Mouse (Mus musculus): ENCODE data around the gene Pard3. TPM values are rescaled to one million over a fixed set of nuclear protein-coding genes. Genes with fewer than 3 reads are reported as not detected.
A peak's percentile ranks its signal among the peaks of the same experiment; 100 is the strongest.

Pard3 gene
- polyA plus RNA-seq, 2 experiments: 4.5 TPM

GRCm38 (mm10) chr8:127583429-127583828 lies 519.7 kb downstream of the Pard3 start:
- DNase-seq (ENCODE audit: low read depth in 3 of 3, low spot score in 3 of 3) (no peak), ATAC-seq (ENCODE audit: insufficient read depth) (no peak)
- Histone ChIP-seq H3K4me3 (ENCODE audit: insufficient read depth in 1 of 2, low read depth in 2 of 2, low read length in 2 of 2) (no peak overlapping the region), H3K4me2 (ENCODE audit: low read depth) (no peak overlapping the region), H3K9ac (replicated peaks) (no peak overlapping the region), H3K4me1 (replicated peaks; ENCODE audit: control insufficient read depth in 2 of 2, insufficient read depth in 2 of 2, low read length in 1 of 2) (no peaks in the 10 kb centered on the region), H3K36me3 (replicated peaks; ENCODE audit: control insufficient read depth, insufficient read depth, low read depth) (no peaks in the 10 kb centered on the region), H3K27ac (no peak overlapping the region), H3K27me3 (ENCODE audit: control insufficient read depth, insufficient read depth, low read length) (no peaks in the 10 kb centered on the region), H3K9me3 (ENCODE audit: control insufficient read depth, low read length) (no peaks in the 10 kb centered on the region)
- TF ChIP-seq EP300 (IDR thresholded peaks at IDR 0.05; ENCODE audit: low read depth) (no peak), CTCF (IDR thresholded peaks at IDR 0.05; ENCODE audit: low read depth) (no peak)
- WGBS (ENCODE audit: insufficient replicate concordance): 51% methylated on average over 2 of the region's 2 CpGs

GRCm38 (mm10) chr8:127585618-127586017 lies 521.9 kb downstream of the Pard3 start:
- no peak for TF ChIP-seq CTCF (IDR thresholded peaks at IDR 0.05; ENCODE audit: low read depth)
- DNase-seq (ENCODE audit: low read depth in 3 of 3, low spot score in 3 of 3) (no peak), ATAC-seq (ENCODE audit: insufficient read depth) (no peak)
- no peaks in the 10 kb centered on the region for H3K36me3 ChIP-seq (replicated peaks; ENCODE audit: control insufficient read depth, insufficient read depth, low read depth)
- H3K9ac ChIP-seq (replicated peaks): no peak overlapping the region
- H3K27me3 ChIP-seq (ENCODE audit: control insufficient read depth, insufficient read depth, low read length): no peaks in the 10 kb centered on the region
- H3K4me1 ChIP-seq (replicated peaks; ENCODE audit: control insufficient read depth in 2 of 2, insufficient read depth in 2 of 2, low read length in 1 of 2): no peaks in the 10 kb centered on the region
- no peak overlapping the region for H3K4me3 ChIP-seq (ENCODE audit: insufficient read depth in 1 of 2, low read depth in 2 of 2, low read length in 2 of 2)
- no peak overlapping the region for H3K4me2 ChIP-seq (ENCODE audit: low read depth)
- no peak overlapping the region for H3K27ac ChIP-seq
- 72% methylated on average over 8 of the region's 8 CpGs for WGBS (ENCODE audit: insufficient replicate concordance)
- no peaks in the 10 kb centered on the region for H3K9me3 ChIP-seq (ENCODE audit: control insufficient read depth, low read length)

GRCm38 (mm10) chr8:127586681-127587080 lies 523.0 kb downstream of the Pard3 start:
- Histone ChIP-seq H3K27ac (no peak overlapping the region), H3K9me3 (ENCODE audit: control insufficient read depth, low read length) (no peaks in the 10 kb centered on the region), H3K4me1 (replicated peaks; ENCODE audit: control insufficient read depth in 2 of 2, insufficient read depth in 2 of 2, low read length in 1 of 2) (no peaks in the 10 kb centered on the region), H3K4me2 (ENCODE audit: low read depth) (no peak overlapping the region), H3K36me3 (replicated peaks; ENCODE audit: control insufficient read depth, insufficient read depth, low read depth) (no peaks in the 10 kb centered on the region), H3K4me3 (ENCODE audit: insufficient read depth in 1 of 2, low read depth in 2 of 2, low read length in 2 of 2) (no peak overlapping the region), H3K27me3 (ENCODE audit: control insufficient read depth, insufficient read depth, low read length) (no peaks in the 10 kb centered on the region), H3K9ac (replicated peaks) (no peak overlapping the region)
- no peak for TF ChIP-seq EP300 (IDR thresholded peaks at IDR 0.05; ENCODE audit: low read depth)
- no peak for TF ChIP-seq CTCF (IDR thresholded peaks at IDR 0.05; ENCODE audit: low read depth)
- 39% methylated on average over 5 of the region's 5 CpGs for WGBS (ENCODE audit: insufficient replicate concordance)
- DNase-seq (ENCODE audit: low read depth in 3 of 3, low spot score in 3 of 3): no peak
- ATAC-seq (ENCODE audit: insufficient read depth): no peak

GRCm38 (mm10) chr8:127588313-127588712 lies 524.6 kb downstream of the Pard3 start:
- 52% methylated on average over 4 of the region's 4 CpGs for WGBS (ENCODE audit: insufficient replicate concordance)
- H3K4me1 ChIP-seq (replicated peaks; ENCODE audit: control insufficient read depth in 2 of 2, insufficient read depth in 2 of 2, low read length in 1 of 2): no peaks in the 10 kb centered on the region
- TF ChIP-seq EP300 (IDR thresholded peaks at IDR 0.05; ENCODE audit: low read depth) (no peak), CTCF (IDR thresholded peaks at IDR 0.05; ENCODE audit: low read depth) (peak; percentile 60)
- no peaks in the 10 kb centered on the region for H3K27me3 ChIP-seq (ENCODE audit: control insufficient read depth, insufficient read depth, low read length)
- H3K36me3 ChIP-seq (replicated peaks; ENCODE audit: control insufficient read depth, insufficient read depth, low read depth): no peaks in the 10 kb centered on the region
- ATAC-seq (ENCODE audit: insufficient read depth) (no peak), DNase-seq (ENCODE audit: low read depth in 3 of 3, low spot score in 3 of 3) (no peak)
- no peak overlapping the region for H3K9ac ChIP-seq (replicated peaks)
- H3K27ac ChIP-seq: no peak overlapping the region
- H3K4me2 ChIP-seq (ENCODE audit: low read depth): no peak overlapping the region
- no peak overlapping the region for H3K4me3 ChIP-seq (ENCODE audit: insufficient read depth in 1 of 2, low read depth in 2 of 2, low read length in 2 of 2)
- no peaks in the 10 kb centered on the region for H3K9me3 ChIP-seq (ENCODE audit: control insufficient read depth, low read length)

- Histone ChIP-seq H3K27me3 (ENCODE audit: control insufficient read depth, insufficient read depth, low read length) (no peaks in the 10 kb centered on the region), H3K4me2 (ENCODE audit: low read depth) (no peak overlapping the region), H3K4me1 (replicated peaks; ENCODE audit: control insufficient read depth in 2 of 2, insufficient read depth in 2 of 2, low read length in 1 of 2) (no peaks in the 10 kb centered on the region), H3K9ac (replicated peaks) (no peak overlapping the region), H3K27ac (no peak overlapping the region), H3K9me3 (ENCODE audit: control insufficient read depth, low read length) (no peaks in the 10 kb centered on the region), H3K36me3 (replicated peaks; ENCODE audit: control insufficient read depth, insufficient read depth, low read depth) (no peaks in the 10 kb centered on the region), H3K4me3 (ENCODE audit: insufficient read depth in 1 of 2, low read depth in 2 of 2, low read length in 2 of 2) (no peak overlapping the region)
- DNase-seq (ENCODE audit: low read depth in 3 of 3, low spot score in 3 of 3): peak in 1 of 3 experiments; percentile 7
- peak; percentile 87 for TF ChIP-seq CTCF (IDR thresholded peaks at IDR 0.05; ENCODE audit: low read depth)
- TF ChIP-seq EP300 (IDR thresholded peaks at IDR 0.05; ENCODE audit: low read depth): no peak
- ATAC-seq (ENCODE audit: insufficient read depth): peak; percentile 49; the same call in 1 of the 2 replicates
- WGBS (ENCODE audit: insufficient replicate concordance): 10% methylated on average over 4 of the region's 4 CpGs
Measured at GRCm38 (mm10) chr8:127589291-127589690, 525.6 kb downstream of the Pard3 start.
